Mouse (Mus musculus) adrenal gland, adult (tissue): ENCODE measurements around the gene Lrig1.

Experiments
- DNase-seq, 2 experiments: peaks; one replicate each; pipeline ENCODE4 v3.0.0; 2022 to 2023; ENCODE audit warnings: low spot score in 1 of 2; ENCODE audit not compliant: inconsistent age in 2 of 2

The Lrig1 gene

DNA sequence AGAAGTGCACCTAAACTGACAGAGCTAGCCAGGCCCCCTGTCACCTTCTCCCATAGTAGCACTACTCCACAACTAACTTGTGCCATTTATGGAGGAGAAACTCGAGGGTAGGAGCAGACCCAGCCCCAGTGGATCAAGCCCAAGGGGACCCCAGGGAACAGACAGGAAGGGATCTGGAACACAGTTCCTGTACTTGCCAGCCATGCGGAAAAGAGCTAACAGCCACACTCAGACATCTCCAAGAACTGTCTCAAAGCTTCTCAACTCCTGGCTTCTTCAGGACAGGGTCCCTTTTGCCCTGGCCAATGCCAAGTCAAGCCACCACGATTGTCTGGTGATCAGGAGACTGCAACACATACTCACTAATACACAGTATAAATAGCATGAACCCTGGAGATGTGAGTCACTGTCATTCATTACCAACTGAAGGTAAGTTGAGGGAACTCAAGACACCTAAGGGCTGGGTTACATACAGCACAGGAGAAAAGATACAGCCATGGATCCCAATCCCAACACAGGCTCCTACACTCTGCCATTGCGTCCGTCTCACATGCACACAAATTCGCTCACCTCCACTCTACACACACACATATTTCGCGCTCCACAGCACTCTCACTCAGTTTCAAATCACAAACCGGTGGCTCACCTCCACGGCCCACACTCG lies 1.3 kb downstream of the Lrig1 start:
- DNase-seq = no peak

GRCm38 (mm10) chr6:94697423-94697822 lies 2.5 kb downstream of the Lrig1 start:
- DNase-seq = no peak

DNA sequence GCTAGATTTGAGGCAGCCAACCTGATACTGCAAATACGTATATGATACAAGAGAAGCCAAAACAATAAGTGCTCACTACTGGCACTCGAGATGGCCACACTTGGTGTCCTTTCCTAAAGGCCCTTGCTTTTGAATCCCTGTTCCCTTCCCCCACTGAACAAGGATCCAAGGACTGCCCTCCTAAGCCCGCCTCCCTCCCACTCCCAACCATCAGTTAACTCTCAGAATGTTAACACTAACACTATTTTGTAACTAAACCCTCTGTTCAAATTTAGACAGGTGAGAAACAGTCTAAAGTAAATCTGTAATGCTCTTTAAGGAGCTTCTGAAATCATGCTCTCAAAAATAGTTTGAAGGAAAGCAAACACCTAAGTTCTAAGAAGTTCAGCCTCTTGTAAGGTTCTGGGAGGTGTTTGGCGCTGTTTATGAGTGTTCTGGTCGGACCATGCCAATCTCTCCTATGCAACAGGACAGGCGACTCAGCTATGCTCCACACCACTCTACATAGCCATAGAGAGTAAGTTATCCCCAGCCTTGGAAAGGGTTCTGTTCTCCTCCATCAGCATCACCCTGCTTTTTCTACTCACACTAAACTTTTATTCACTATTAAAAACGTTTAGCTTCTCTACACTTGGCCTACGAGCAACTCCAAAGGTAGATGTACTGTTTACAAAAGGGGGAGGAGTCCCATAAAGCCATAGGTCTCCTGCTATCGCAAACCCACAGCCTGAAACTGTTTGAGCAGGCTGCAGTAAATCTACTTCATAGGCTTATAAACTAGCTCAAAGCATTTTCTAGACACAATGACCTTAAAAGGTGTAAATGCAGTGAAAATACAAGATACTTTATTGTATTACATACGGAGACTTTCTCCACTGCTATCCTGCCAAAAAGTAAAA lies 3.5 kb downstream of the Lrig1 start:
- DNase-seq = no peak

- DNase-seq = peak in 1 of 2 experiments; percentile 36
These were observed 4.6 kb downstream of the Lrig1 start for GRCm38 (mm10) chr6:94695121-94695930.

- no peak for DNase-seq
These were observed 5.5 kb downstream of the Lrig1 start for GRCm38 (mm10) chr6:94694481-94694880.

GRCm38 (mm10) chr6:94693091-94693490 lies 6.9 kb downstream of the Lrig1 start:
- DNase-seq = no peak

DNA sequence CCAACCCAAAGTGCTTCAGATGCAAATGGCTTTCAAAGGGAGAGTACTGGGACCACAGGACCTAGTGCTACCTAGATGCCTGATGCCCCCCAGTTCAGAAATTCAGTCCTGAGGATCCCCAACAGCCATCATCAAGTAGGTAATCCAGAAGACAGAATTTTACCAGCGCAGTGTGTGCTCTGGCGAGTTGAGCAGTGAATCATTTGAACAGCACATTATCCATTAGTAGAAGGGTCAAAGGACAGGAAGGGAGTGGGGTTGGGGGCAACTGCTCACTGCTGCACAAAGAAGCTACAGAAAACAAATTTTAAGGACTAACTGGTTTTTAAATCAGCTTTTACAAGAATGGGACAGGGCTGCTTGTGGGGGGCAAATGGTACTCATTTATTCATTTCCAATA lies 8.0 kb downstream of the Lrig1 start:
- no peak for DNase-seq

GRCm38 (mm10) chr6:94690247-94690646 lies 9.7 kb downstream of the Lrig1 start:
- no peak for DNase-seq

DNA sequence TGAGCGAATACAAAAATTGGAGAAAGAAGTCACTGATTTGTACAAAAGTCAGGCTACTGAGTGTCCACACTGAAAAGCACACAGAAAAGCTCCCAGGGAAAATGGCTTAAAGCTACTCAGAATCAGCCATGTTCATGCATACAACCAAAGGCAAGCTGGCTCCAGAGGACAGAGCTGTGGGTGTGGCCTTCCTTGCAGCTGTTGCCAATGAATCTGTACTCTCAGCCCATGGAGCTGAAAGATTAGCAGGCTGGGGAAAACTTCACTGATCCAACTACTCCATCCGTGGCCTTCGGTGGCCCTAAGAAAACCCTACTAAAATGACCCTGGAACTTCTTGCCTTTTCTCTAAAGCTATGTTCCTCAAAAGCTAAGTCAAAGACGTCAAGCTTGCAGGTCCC lies 11.2 kb downstream of the Lrig1 start:
- no peak for DNase-seq

DNA sequence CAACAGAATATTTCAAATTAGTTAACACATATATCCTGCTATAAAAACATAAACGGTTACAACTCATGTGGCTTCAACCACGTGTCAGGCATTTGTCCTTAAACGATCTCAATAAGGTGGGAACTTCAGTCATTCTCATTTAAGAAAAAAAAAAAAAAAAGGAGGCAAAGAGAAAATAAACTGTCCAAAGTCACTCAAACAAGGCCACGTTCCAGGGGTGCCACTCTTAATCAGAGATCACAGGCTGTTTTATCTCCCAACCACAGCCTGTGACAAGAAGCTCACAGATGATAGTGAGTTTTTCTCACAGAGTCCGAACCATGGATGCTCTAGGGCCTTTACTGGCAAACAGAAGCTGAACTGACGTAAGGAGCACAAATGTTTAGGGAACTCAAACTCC lies 13.9 kb downstream of the Lrig1 start:
- DNase-seq = no peak

- no peak for DNase-seq
These were observed 14.3 kb downstream of the Lrig1 start for GRCm38 (mm10) chr6:94685611-94686010.

DNA sequence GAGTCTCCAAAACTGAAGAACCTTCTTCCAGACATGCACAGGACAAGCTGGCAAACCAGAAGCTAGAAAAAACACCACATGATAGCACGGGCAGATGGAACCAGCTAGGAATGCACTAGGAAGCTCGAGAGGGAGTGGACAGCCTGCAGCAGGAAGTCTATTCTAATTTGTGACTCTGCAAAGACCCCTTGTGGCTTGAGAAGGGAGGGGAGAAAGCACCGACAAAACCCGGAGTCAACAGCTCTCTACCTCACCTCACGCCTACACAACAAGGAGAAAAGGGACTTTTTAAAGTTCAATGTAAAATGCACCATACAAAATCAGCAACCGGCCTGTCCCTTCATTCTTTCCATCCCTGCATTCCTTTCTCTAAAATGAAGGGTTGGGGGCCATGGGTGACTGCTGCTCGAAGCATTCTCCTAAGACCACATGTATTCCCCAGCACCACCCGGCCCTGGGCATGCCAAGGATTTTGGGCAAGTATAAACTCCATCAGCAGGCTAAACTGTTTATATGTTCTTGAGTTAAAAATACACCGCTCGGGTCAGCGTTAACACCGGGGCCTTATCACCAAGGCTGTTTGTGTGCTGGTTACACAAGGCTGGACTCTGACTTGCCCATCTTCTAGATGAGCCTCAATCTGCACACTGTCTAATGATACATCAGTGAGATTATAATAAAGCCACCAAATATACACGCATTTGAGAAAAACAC lies 15.0 kb downstream of the Lrig1 start:
- peak in 1 of 2 experiments; percentile 41 for DNase-seq

DNA sequence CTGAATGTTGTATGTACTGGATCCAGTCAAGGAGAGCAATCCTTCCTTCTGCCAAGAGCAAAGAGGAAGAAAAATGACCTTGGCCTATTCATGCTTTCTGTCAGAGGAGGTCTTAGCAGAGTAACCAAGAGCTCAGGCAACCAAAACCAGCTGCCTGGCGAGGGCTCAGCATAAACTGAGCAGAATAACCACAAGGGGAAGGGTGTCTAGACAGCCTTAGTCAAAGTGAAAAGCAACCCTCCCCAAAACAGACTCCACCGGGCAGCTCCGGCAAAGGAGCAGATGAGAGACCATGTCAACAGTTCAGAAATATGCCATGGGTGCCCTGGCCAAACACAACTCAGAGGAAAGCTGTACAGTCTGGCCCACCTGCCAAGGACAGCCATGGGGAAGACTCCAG lies 16.3 kb downstream of the Lrig1 start:
- peak in 1 of 2 experiments; percentile 68 for DNase-seq

DNA sequence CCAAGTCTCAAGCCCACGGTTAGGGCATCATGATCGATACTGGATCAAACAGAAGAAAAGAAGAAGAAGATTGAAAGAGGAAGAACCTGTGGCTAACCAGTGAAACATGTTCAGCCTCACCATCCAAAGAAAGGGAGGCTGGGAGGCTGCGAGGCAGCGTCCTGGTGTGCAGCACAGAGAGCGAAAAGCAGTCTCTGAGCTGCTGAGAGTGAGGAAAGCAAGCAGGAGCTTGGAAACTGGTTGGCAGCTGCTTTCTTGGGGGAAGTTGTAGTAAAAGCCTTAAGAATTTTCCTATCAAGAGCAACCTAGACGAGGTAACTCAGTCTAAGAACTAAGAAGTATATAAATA lies 17.7 kb downstream of the Lrig1 start:
- DNase-seq = no peak

DNA sequence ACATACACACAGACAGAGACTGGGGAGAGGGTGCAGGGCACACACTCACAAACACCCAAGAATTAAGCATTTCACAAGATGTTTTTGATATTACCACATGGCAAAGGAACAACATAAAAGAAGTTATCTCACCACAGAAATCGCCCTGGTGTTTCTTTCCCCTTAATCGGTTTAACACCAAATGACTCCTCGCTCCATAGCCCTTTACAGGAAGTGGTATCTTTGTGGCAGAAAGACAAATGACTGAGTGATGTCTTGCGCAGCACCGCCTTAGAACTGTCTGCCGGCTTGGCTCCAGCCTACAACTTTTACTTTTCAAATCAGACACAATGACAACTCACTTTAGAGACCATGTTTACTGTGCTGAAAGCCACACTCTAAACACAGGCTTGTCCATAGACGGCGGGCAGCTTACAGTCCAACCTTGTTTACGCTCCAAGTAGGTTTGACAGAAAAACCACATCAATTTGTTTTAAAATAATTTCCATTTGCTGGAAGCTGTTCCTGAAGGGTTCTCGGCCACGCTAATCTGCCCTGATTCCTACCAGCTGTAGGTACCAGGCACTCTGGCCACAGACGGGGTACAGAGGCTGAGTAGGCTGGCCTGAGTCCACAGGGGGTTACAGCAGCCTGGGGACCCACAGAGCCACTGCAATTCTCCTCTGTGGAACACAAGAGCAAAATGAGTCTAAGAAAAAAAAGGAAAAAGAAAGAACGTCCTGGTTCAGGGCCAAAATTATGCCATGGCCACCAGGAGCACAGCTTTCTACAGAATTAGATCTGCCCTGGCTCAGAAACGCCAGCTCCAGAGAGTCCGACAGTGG lies 18.3 kb downstream of the Lrig1 start:
- DNase-seq = peak in 1 of 2 experiments; percentile 44

GRCm38 (mm10) chr6:94680760-94681445 lies 19.1 kb downstream of the Lrig1 start:
- peak in 1 of 2 experiments; percentile 33 for DNase-seq

GRCm38 (mm10) chr6:94679249-94679648 lies 20.7 kb downstream of the Lrig1 start:
- no peak for DNase-seq

DNA sequence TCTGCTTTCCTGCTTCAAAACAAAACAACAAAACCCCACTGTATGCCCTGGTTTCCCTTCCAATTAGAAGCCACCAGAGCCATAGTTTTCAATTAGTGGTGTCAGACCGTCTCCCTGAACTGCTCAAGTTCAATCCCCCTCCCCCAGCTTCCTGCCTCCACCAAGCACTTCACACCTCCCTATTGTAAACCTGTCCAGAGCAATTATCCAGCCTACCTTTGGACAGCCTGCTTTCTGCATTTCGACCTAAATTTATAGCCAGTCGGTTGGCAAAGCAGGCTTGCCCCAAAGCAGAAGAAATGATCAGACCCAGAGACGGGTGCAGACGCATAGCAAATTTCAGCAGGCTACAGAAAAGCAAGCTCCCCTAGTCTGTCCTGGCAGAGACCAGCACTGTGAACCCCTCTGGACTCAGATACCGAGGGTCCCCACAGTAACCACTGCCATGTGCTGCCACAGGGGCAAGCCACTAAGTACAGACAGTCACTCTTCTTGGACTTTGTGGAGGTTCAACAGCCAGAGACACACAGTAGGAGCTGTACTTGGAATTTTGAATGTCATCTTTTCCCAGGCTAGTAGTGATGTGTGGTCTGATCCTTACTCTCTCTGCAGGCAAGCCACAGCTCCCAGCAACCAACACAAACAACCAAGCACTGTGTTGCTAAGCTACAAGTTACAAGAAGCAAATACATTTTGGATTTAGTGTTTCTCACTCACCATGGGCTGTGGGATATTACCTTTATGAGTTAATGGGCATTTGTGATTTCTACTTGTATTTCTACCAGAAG lies 21.4 kb downstream of the Lrig1 start:
- no peak for DNase-seq

- no peak for DNase-seq
These were observed 22.5 kb downstream of the Lrig1 start for GRCm38 (mm10) chr6:94677448-94677847.
